Mouse (Mus musculus) ES-E14 (cell line): ENCODE data around the gene Ocrl.

Experiments
- CHD2 ChIP-seq: IDR thresholded peaks from 2 replicates; pipeline ENCODE4 v1.6.1; 2014; ENCODE audit warnings: mild to moderate bottlenecking, low read depth, low read length, inconsistent platforms
- MAFK ChIP-seq: IDR thresholded peaks from 2 replicates; pipeline ENCODE4 v1.6.1; 2014; ENCODE audit warnings: mild to moderate bottlenecking, low read depth, low read length, inconsistent platforms; ENCODE audit not compliant: insufficient read depth
- ZNF384 ChIP-seq: IDR thresholded peaks from 2 replicates; pipeline ENCODE4 v1.6.1; 2012; ENCODE audit warnings: low read depth, low read length, inconsistent platforms

DNA sequence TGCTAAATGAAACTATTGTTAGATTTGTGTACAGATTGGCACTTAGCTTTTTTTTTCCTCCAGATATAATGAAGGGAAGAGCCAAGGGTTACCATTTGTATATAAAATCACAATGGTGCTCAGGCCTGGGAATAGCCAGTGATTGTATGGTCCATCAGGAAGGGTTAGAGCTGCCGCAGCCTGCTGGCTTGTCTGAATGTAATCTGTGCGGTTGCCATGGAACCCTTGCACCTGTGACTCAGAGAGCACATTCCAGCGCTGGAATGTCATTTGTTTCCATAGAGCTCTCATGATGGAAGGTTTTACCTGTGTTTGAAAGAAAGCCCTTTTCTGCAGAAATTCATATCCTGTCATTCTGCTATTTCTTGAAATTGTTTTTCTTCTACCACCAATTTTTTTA, 37.5 kb downstream of the Ocrl start:
- TF ChIP-seq MAFK (no peak), ZNF384 (no peak), CHD2 (0 out of 2 replicates have a peak, but pooled peaks have one; percentile 16)
